Mouse (Mus musculus): Measurements from ENCODE around the gene Csnk2a1.
"Not testable (repeated sequence)": the region's sequence is repeated elsewhere in the genome, so short reads cannot be mapped to it uniquely, and the experiment has no call there.

Gene Csnk2a1

GRCm38 (mm10) chr2:152237926-152238325 lies 11.3 kb downstream of the Csnk2a1 start:
- DNase-seq (ENCODE audit: low read depth, low spot score): no peak

- no peak for DNase-seq (ENCODE audit: low read depth, low spot score)
These were observed 13.9 kb downstream of the Csnk2a1 start for GRCm38 (mm10) chr2:152240580-152240979.

DNA sequence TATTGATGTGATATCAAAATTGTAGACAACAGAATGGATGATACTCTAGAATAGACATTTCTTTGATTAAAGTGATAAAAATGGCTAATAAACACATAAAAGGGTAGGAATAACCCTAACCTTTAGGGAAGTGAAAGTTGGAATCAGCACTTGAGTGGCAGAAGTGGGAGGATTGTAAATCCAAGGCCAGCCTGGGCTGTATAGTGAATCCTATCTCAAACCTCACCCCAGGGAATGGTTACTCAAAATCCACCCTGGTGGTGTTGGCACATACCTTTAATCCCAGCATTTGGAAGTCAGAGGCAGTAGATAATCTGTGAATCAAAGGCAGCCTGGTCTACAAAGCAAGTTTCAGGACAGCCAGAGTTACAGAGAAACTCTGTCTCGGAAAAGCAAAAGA lies 20.6 kb downstream of the Csnk2a1 start:
- DNase-seq (ENCODE audit: low read depth, low spot score): no peak

DNA sequence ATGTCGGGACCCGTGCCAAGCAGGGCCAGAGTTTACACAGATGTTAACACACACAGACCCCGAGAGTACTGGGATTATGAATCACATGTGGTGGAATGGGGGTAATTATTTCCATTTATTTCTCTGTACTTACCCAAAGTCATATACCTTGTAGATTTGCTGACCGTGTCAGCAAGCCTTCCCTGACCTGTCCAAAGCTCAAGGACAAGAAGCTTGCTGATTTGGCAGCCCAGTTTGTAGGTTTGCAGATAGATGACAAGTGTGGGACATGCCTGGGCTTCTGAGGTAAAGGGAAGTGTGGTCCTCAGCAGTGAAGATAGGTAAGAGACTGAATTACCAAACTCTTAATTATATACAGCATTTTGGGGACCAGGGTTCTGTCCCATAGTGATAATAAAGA lies 23.9 kb downstream of the Csnk2a1 start:
- no peak for DNase-seq (ENCODE audit: low read depth, low spot score)

- no peak for DNase-seq (ENCODE audit: low read depth, low spot score)
These were observed 33.1 kb downstream of the Csnk2a1 start for GRCm38 (mm10) chr2:152259739-152260138.

GRCm38 (mm10) chr2:152273639-152274038 lies 47.0 kb downstream of the Csnk2a1 start:
- DNase-seq (ENCODE audit: low read depth, low spot score): peak; percentile 26

DNA sequence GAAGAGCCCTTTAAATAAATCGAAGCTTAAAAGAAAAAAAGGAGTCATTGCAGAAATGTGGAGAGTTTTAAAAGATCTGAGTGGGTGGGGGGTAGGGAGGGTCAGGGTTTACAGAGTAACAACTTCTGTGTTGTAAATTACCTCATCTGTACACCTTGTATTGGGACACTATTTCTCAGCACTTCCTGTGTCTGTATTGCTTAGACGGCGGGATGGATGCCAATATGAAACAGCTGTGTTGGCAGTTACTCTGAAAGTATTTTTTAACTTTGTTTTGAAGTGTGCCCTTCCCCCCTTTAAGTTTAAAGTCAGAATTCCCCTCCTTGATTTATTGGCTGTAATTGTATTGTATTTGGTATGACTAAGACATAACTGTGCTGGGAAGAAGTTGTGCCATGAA lies 54.8 kb downstream of the Csnk2a1 start:
- no peak for DNase-seq (ENCODE audit: low read depth, low spot score)

DNA sequence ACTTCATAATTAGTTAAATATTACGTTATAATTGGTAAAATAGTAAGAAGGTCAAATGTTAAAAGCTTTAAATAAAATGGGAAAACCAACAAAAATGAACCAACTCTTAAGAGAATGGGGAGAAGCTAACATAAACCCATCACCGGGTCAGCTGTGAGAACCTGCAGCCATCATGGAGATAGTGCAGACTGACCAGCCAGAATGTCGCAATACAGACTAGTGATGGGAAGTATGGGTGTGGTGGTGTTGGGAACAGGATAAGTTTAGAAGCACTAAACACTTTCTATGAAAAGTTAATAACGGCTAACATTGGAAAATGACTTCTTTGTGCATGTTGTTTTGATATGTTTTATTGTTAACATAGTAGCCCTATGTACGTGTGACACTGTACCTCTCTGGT lies 60.9 kb downstream of the Csnk2a1 start:
- no peak for DNase-seq (ENCODE audit: low read depth, low spot score)

DNA sequence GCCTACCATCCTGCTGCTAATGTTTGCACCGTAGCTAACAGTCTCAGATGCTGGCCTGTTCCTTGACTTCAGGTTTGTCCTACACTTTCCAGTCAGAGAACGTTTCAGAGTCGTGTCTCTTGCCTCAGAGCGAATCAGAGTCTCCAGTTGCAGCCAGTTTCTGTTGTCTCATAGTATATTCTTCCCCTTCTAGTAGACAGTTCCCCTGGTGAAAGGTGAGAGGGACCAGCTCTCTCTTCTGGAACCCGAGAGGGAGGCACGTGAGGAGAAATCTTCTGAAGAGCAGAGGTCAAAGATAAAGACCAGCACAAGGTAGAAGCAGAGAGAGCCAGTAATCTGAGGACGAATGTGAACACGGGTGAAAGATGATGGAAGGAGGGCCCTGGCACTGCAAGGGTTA lies 61.4 kb downstream of the Csnk2a1 start:
- DNase-seq (ENCODE audit: low read depth, low spot score): no peak

GRCm38 (mm10) chr2:152289623-152290022 lies 63.0 kb downstream of the Csnk2a1 start:
- not testable (repeated sequence) for DNase-seq (ENCODE audit: low read depth, low spot score)

- DNase-seq (ENCODE audit: low read depth, low spot score): no peak
These were observed 65.8 kb downstream of the Csnk2a1 start for GRCm38 (mm10) chr2:152292475-152292874.

GRCm38 (mm10) chr2:152293179-152293726 lies 66.6 kb downstream of the Csnk2a1 start:
- no peak for DNase-seq (ENCODE audit: low read depth, low spot score)

DNA sequence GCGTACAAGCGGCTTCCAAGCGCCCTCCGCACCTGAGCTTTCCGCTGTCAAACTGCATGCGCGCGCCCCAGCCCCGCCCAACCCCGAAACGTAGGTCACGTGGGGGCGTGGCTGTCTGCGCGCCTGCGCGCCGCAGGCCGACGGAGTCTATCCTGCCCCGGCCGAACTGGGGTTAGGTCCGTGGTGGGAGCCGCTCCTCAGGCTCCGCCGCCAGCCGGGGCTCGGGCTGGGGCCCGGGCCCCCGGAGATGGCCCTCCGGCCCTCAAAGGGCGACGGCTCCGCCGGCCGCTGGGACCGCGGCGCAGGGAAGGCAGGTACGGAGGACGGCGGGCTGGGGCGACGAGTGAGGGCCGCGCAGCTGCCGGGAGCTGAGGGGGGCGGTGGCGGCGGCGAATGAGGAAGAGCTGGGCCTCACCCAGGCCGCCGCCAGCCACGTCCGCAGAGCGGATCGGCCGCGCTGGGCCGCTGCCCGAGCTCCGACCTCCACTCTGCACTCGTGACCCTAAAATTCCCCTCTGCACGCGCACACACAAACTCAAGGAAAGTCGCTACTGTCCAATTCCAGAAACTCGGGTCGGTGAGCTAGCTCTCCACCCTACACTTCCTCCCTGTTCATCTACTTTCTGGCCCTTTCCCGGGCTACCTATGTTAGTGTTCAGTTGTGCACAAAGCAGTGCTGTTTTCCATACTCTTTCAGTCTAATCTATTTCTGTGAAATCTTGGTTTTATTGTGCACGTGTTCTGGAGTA lies 67.3 kb downstream of the Csnk2a1 start, which contains the start of gene Tbc1d20:
Tbc1d20 (plus strand) TSS at position 102 of the 749 bp plus-strand sequence.
- DNase-seq (ENCODE audit: low read depth, low spot score): peak; percentile 97

- no peak for DNase-seq (ENCODE audit: low read depth, low spot score)
These were observed 67.9 kb downstream of the Csnk2a1 start for GRCm38 (mm10) chr2:152294541-152294940.

DNA sequence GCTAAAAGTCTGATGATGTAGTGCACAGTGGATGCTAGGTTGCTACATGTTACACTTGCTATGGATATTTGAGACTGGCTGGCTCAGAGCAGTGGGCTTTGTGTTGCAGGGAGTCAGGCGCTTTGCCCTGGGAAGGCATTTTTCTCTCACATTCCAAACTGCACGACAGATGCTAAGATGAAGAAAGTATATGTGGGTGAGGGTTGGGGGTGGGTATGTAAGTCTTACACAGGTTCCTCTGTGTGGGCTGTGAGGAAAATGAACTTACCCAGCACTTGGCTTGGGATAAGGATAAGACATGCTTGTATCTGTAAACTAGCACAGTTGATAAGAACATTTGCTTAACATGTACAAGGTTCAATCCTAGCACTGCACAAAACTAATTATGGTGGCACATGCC lies 76.2 kb downstream of the Csnk2a1 start:
- DNase-seq (ENCODE audit: low read depth, low spot score): no peak

DNA sequence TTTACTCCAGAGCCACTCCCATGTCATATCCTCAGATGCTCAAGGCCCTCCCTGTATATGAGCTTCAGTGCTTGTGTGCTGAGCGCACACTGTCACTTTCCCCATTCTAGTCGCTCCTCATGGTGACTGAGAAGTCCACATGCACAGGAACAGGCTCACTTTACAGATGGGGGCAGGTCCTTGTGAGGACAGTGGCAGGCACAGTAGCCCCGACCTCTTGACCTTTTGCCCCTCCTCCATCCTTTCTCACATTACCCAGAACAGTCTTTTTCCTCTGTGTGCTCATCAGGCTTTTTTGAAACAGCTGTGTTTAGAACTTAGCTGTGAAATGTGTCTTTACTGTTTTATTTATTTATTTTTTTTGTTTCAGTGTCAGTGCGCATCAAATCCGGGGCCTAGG lies 77.1 kb downstream of the Csnk2a1 start:
- no peak for DNase-seq (ENCODE audit: low read depth, low spot score)

DNA sequence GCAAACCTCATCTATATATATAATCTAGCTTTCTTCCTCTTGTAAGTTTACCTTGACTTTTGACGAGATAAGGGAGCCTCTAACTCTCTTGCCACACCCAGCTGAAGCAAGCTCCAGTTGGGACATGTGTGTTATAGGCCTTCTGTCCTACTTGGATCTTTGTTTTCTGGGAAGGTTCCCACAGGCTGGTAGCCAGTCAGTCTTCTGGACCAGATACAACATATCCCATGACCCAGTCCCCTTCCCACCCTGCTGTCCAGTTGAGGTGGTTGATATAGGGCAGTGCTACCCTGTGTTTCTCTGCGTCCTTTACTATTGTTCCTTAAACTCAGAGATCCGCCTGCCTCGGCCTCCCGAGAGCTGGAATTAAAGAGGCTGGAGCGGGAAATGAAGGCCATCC lies 78.8 kb downstream of the Csnk2a1 start:
- no peak for DNase-seq (ENCODE audit: low read depth, low spot score)

GRCm38 (mm10) chr2:152307186-152307585 lies 80.5 kb downstream of the Csnk2a1 start:
- DNase-seq (ENCODE audit: low read depth, low spot score): no peak

GRCm38 (mm10) chr2:152312996-152313395 lies 86.4 kb downstream of the Csnk2a1 start:
- DNase-seq (ENCODE audit: low read depth, low spot score): no peak

DNA sequence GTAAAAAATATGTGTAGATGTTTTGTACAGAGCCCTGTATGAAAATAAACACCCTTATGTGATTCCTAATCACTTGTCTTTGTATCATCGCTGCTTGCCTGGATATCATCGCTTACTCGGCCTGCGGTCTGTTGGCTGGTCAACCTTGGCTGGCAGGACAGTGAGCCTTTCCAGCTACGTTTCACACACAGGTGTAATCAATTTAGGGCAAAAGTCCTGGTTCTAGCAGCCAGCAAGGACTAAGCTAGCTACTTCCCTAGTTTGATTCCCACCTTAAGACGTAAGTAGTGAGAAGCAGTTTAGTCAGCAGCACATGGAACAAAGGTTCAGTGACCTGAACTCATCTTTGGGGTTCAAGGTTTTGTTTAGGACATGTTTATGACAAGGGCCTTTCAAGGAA lies 87.3 kb downstream of the Csnk2a1 start:
- DNase-seq (ENCODE audit: low read depth, low spot score): no peak

DNA sequence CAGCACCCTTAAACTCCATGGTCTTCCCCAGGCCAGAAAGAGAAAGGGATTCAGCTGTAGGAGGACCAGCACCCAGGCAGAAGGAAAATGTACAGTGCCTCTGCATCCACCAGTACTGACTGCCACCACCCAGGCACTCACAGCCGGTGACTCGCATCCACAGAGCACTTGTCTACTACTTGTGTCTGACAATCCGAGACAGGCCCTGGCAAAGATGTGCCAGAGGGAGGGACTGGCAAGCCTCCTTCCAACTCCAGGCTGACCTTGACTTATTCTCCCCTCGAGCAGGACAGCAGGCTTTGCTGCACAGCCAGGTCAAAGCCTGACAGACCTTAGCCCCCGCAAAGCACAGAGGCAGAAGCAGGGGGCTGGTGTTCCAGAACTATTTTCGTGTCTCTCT lies 90.4 kb downstream of the Csnk2a1 start:
- no peak for DNase-seq (ENCODE audit: low read depth, low spot score)

GRCm38 (mm10) chr2:152321558-152321957 lies 94.9 kb downstream of the Csnk2a1 start:
- no peak for DNase-seq (ENCODE audit: low read depth, low spot score)

DNA sequence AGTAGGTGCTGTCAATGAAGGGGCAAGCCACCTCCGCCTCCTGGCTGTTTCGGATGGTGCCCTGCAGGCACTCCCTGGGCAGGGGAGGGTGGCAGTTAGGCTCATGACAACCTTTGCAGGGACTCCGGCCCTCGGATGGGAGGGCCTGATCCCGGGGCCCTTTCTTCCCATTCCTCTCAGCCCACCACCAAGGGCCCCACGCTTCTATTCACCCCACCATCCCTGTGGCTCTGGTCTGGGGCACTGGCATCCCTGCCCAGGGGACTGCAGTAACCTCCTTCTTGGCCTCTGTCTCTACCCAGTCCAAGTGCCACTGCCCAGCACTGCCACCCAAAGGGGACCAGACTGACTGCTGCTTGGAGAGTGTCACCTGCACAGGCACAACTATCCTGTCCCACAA lies 95.6 kb downstream of the Csnk2a1 start:
- DNase-seq (ENCODE audit: low read depth, low spot score): no peak

Data from A20 (cell line).